Mouse (Mus musculus): ENCODE results near the gene Sema3f.

- TF ChIP-seq CTCF (IDR thresholded peaks at IDR 0.05; ENCODE audit: borderline replicate concordance, insufficient read depth, low read depth, low read length) (no peak), POLR2A (IDR thresholded peaks at IDR 0.05; ENCODE audit: borderline replicate concordance, insufficient read depth, low read length) (no peak)
Observed at GRCm38 (mm10) chr9:107692785-107693184, 17.5 kb downstream of the Sema3f start.
